Mouse (Mus musculus) bone marrow macrophage, adult 2 months (primary cell): ENCODE measurements around the gene Tshz2.

ENCODE experiments used
- CTCF ChIP-seq: IDR thresholded peaks from 2 replicates; pipeline ENCODE4 v1.5.1; 2012; ENCODE audit warnings: low read depth, mild to moderate bottlenecking, low read length, moderate library complexity
- POLR2A ChIP-seq: IDR thresholded peaks from 2 replicates; pipeline ENCODE4 v1.6.1; 2012; ENCODE audit warnings: mild to moderate bottlenecking, low read depth, low read length, borderline replicate concordance

- TF ChIP-seq CTCF (no peak), POLR2A (no peak)
These were observed 240.6 kb downstream of the Tshz2 start for GRCm38 (mm10) chr2:169873442-169873841.
